Mouse (Mus musculus): ENCODE measurements around the gene Rbpms2.
"Not testable (repeated sequence)": the region's sequence is repeated elsewhere in the genome, so short reads cannot be mapped to it uniquely, and the experiment has no call there.

The Rbpms2 gene

DNA sequence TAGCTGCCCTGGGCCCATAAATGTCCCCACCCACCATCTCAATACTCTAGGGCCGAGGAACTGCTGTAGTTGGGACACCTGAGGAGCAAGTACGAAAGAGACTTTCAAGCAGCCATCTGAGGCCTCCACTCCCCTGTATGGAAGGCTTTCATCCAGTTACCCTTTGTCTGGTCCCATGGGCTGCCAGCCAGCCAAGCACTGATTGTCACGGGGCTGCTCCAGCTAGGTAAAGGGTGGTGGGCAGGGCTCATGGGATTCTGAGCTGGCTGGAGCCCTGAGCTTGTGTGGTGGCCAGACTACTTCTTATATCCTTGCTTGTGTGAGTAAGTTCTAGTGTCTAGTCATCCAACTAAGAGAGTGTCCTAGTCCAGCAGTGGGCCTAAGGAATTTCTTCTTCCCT, 27.8 kb downstream of the Rbpms2 start:
- DNase-seq (ENCODE audit: low spot score), result no peak

GRCm38 (mm10) chr9:65661029-65661428, 31.6 kb downstream of the Rbpms2 start:
- no peak for DNase-seq (ENCODE audit: low spot score)

- no peak for DNase-seq (ENCODE audit: low spot score)
Observed at GRCm38 (mm10) chr9:65661493-65661892, 32.0 kb downstream of the Rbpms2 start.

DNA sequence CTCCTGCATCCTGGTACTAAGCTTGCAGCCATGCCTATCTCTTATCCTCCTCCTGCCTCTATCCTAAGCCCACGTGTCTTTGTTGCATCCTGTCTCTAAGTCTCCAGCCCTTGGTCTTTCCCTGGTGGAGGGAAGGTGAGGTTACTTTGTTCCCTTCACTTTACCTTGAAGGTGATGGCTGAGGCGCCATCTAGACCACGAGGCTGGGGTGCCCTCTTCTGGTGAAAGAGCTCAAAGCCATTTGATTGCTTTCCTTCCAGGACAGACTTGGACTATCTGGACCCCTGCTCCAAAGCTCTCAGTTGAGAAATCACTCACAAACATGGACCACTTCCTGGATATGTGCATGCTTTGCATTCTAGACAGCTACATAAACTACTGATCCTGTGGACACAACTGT, 34.7 kb downstream of the Rbpms2 start:
- DNase-seq (ENCODE audit: low spot score), result peak; percentile 35

DNA sequence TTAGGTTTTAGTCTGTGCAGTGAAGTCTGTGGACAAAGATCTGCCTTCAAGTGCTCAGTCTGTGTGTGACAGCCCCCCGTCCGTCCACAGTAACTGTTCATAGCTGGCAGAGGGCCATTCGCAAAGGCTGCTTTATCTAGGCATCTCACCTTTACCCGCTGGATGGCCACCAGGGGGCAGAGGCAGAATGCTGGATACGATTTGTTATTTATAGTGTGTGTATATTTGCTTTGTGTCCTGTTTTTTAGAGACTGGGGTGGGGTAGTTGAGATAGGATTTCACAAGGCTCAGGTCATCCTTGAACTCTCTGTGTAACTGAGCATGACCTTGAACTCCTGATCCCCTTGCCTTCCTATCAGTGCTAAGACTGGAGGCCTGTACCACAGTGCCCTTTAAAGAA, 36.6 kb downstream of the Rbpms2 start:
- no peak for DNase-seq (ENCODE audit: low spot score)

- DNase-seq (ENCODE audit: low spot score), result no peak
Observed at GRCm38 (mm10) chr9:65667701-65668100, 38.3 kb downstream of the Rbpms2 start, which contains the start of gene Oaz2. Gene Oaz2, plus strand, starts transcription at chr9:65668001.

DNA sequence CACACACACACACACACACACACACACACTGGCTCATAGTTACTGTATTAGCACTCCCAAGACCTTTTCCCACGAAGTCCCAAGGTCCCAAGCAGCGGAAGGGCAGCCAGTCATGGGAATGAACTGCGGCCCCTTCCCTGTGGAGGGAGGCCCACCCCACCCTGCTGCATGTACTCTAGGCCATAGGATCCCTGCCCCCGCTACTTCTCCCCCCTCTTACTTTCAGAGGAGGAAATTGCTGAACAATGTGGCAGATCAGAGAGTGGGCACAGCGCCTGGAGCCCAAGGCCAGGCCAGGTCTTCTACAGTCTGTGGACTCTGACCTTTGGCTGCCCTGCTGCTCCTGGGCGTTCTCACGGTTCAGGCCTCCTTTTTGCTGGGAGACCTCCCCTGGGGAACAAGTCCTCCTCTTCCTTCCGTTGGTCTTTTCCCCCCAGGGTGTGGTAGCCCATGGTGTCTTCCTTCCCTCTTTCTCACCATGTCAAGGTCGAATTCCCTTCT, 42.0 kb downstream of the Rbpms2 start:
- no peak for DNase-seq (ENCODE audit: low spot score)

GRCm38 (mm10) chr9:65672996-65673395, 43.5 kb downstream of the Rbpms2 start:
- DNase-seq (ENCODE audit: low spot score), result no peak

DNA sequence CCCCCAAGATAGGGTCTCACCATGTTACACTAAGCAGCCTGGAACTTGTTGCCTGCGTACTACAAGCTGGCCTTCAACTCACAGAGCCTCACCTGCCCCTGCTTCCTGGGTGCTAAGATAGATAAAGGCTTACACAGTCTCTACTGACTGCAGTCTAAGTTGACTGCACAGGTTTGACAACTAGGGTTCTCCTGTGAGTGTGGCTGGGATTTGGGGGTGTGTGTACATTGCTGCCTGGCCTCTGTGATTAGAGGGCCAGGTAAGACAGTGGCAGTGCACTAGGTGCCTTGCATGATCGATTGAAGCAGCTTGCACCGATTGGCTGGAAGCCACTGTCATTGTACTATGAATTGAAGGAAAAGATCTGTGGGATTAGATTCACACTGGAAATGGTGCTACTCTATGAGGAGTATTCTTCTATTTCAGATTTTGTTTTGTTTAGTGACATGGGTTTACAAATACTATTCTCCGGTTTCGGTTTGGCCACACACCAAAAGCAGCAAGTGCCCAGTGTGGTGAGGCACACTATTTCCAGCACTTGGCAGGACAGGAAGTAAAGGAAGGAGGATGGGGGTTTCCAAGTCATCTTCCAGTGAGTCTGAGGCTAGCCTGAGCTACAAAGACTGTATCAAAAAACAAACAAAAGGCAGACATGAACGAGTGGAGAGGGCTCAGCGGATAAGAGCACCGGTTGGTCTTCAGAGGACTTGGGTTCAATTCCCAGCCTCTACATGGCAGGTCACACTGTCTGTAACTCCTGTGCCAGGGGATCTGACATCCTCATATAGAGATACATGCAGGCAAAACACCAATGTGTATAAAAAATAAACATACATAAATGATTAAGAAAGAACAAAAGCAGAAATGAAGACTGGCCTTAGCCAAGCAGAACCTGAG, 46.3 kb downstream of the Rbpms2 start:
- no peak for DNase-seq (ENCODE audit: low spot score)

GRCm38 (mm10) chr9:65676358-65677118, 47.1 kb downstream of the Rbpms2 start:
- DNase-seq (ENCODE audit: low spot score), result peak; percentile 89

DNA sequence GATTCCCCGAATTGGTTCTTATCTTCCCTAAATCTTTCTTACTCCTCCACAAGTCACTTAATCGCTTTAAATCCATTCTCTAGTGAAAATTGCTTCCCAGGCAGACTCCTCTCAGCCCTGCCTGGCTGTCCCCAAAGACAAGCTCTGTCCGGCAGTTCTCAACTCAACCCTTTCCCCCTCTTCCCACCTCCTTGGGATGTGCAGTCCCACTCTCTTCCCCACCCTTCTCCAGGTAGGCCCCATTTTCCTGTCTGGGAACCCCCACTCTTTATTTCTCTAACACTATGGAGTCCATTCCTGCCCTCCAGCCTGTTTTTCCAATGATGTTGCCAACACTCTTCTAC, 47.6 kb downstream of the Rbpms2 start:
- no peak for DNase-seq (ENCODE audit: low spot score)

- DNase-seq (ENCODE audit: low spot score), result no peak
Observed at GRCm38 (mm10) chr9:65679181-65679761, 49.8 kb downstream of the Rbpms2 start.

- no peak for DNase-seq (ENCODE audit: low spot score)
Observed at GRCm38 (mm10) chr9:65680938-65681633, 51.6 kb downstream of the Rbpms2 start.

GRCm38 (mm10) chr9:65681634-65681940, 52.1 kb downstream of the Rbpms2 start:
- no peak for DNase-seq (ENCODE audit: low spot score)

- DNase-seq (ENCODE audit: low spot score), result no peak
Observed at GRCm38 (mm10) chr9:65682183-65682582, 52.7 kb downstream of the Rbpms2 start.

GRCm38 (mm10) chr9:65682994-65683393, 53.5 kb downstream of the Rbpms2 start:
- no peak for DNase-seq (ENCODE audit: low spot score)

DNA sequence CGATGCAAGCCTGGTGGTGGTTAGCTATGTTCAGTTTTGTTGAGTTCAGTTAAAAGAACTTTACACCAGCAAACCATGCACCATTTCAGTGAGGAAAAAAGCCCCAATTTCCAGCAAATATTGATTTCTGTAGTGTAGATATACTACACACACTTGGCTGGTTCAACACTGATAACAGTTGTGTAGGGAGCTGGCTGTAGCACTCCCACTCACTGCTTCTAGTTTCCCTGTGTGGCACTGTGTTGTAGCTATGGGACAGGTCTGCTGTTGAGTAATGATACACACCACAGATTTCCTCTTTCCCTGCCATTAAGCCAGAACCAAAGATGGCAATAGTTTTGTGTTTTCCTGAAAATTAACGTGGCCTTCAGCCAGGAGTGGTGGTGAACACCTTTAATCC, 55.3 kb downstream of the Rbpms2 start:
- DNase-seq (ENCODE audit: low spot score), result no peak

DNA sequence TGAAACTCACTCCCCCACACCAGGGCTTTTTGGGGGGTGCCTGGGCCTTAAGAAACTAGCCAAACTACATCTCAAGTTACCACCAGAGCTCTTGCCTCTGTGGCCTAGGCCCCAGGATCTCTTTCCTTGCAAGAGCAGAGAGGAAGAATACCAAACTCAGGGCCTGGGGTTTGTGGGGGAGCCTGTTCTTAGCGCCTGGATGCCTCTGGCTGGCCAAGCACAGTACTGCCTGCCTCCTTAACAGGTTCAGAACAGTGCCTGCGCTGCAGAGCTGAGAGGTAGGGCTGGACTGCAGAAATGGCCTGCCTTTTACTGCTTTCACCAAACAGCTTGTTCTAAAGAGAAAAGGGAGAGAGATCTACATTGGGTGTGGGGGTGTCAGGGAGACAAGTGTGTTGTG, 60.4 kb downstream of the Rbpms2 start:
- DNase-seq (ENCODE audit: low spot score), result not testable (repeated sequence)

GRCm38 (mm10) chr9:65692466-65692865, 63.0 kb downstream of the Rbpms2 start:
- no peak for DNase-seq (ENCODE audit: low spot score)

- no peak for DNase-seq (ENCODE audit: low spot score)
Observed at GRCm38 (mm10) chr9:65692959-65693603, 63.6 kb downstream of the Rbpms2 start.

GRCm38 (mm10) chr9:65695646-65696045, 66.2 kb downstream of the Rbpms2 start:
- no peak for DNase-seq (ENCODE audit: low spot score)

DNA sequence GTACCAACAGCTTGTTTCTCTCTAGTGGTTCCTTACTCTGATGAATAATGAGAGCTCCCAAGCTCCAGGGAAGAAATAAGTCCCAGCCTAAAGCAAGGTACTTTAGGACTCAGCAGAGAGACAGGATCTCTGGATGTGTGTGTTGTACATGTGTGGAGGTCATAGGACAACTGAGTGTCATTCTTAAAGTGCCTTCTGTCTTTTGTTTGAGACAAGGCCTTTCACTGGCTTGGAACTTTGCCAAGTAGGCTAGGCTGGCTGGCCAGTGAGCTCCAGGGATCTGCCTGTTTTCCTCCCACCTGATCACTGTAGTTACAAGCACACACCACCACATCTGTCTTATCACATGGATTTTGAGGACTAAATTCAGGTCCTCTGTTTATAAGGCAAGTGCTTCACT, 66.9 kb downstream of the Rbpms2 start:
- no peak for DNase-seq (ENCODE audit: low spot score)

Measured in urinary bladder, postnatal 10 days (tissue).